Mouse (Mus musculus): ENCODE measurements around the gene B230217C12Rik. TPM values are rescaled to one million over a fixed set of nuclear protein-coding genes. Genes with fewer than 3 reads are reported as not detected.

B230217C12Rik gene
- polyA plus RNA-seq, 1 experiment from 2014 or later, result 5.5 TPM

- ATAC-seq (ENCODE audit: insufficient number of reproducible peaks, insufficient read depth, low FRiP score, low read depth), result no peak
- no peaks in the 10 kb centered on the region for H3K9me3 ChIP-seq (ENCODE audit: control insufficient read depth, low read length)
- no peak overlapping the region for H3K4me3 ChIP-seq (ENCODE audit: control insufficient read depth in 1 of 2, insufficient read depth in 1 of 2, low read depth in 1 of 2, low read length in 2 of 2)
- H3K4me1 ChIP-seq (ENCODE audit: control insufficient read depth in 2 of 2, insufficient read depth in 2 of 2, low read length in 2 of 2), result peaks cover 60 to 85% of the 10 kb centered on the region in 2 experiments
- no peaks in the 10 kb centered on the region for H3K27me3 ChIP-seq (ENCODE audit: control insufficient read depth, insufficient read depth, low read length)
- no peak overlapping the region for H3K4me2 ChIP-seq (ENCODE audit: low read length)
- H3K9ac ChIP-seq (ENCODE audit: low read length), result no peak overlapping the region; the same call in 1 of the 2 replicates
- peaks cover 55% of the 10 kb centered on the region for H3K36me3 ChIP-seq (ENCODE audit: control insufficient read depth, insufficient read depth, low read length)
- WGBS, result 73% methylated on average over 11 of the region's 11 CpGs
- 0 out of 4 replicates have a peak overlapping the region, but pooled peaks of 1 of the 2 experiments have one; percentile 20 for H3K27ac ChIP-seq (replicated peaks in 1 of 2; ENCODE audit: control insufficient read depth in 1 of 2, insufficient read depth in 1 of 2, low read depth in 2 of 2, low read length in 2 of 2)
These were observed 24.8 kb upstream of the B230217C12Rik start for GRCm38 (mm10) chr11:97815736-97816135.

- Histone ChIP-seq H3K9ac (ENCODE audit: low read length) (peak overlapping the region; percentile 5; the same call in 1 of the 2 replicates), H3K27ac (replicated peaks in 1 of 2; ENCODE audit: control insufficient read depth in 1 of 2, insufficient read depth in 1 of 2, low read depth in 2 of 2, low read length in 2 of 2) (0 out of 4 replicates have a peak overlapping the region, but pooled peaks of 1 of the 2 experiments have one; percentile 20), H3K4me1 (ENCODE audit: control insufficient read depth in 2 of 2, insufficient read depth in 2 of 2, low read length in 2 of 2) (peaks cover 62 to 85% of the 10 kb centered on the region in 2 experiments), H3K4me3 (ENCODE audit: control insufficient read depth in 1 of 2, insufficient read depth in 1 of 2, low read depth in 1 of 2, low read length in 2 of 2) (no peak overlapping the region), H3K36me3 (ENCODE audit: control insufficient read depth, insufficient read depth, low read length) (peaks cover 55% of the 10 kb centered on the region), H3K4me2 (ENCODE audit: low read length) (no peak overlapping the region), H3K27me3 (ENCODE audit: control insufficient read depth, insufficient read depth, low read length) (no peaks in the 10 kb centered on the region), H3K9me3 (ENCODE audit: control insufficient read depth, low read length) (no peaks in the 10 kb centered on the region)
- ATAC-seq (ENCODE audit: insufficient number of reproducible peaks, insufficient read depth, low FRiP score, low read depth), result no peak
- WGBS, result 57% methylated on average over 5 of the region's 5 CpGs
These were observed 24.4 kb upstream of the B230217C12Rik start for GRCm38 (mm10) chr11:97816176-97816575.

- Histone ChIP-seq H3K9ac (ENCODE audit: low read length) (no peak overlapping the region), H3K27ac (replicated peaks in 1 of 2; ENCODE audit: control insufficient read depth in 1 of 2, insufficient read depth in 1 of 2, low read depth in 2 of 2, low read length in 2 of 2) (peak overlapping the region; percentile 25 to 55), H3K27me3 (ENCODE audit: control insufficient read depth, insufficient read depth, low read length) (no peaks in the 10 kb centered on the region), H3K4me1 (ENCODE audit: control insufficient read depth in 2 of 2, insufficient read depth in 2 of 2, low read length in 2 of 2) (peaks cover 60 to 81% of the 10 kb centered on the region in 2 experiments), H3K4me3 (ENCODE audit: control insufficient read depth in 1 of 2, insufficient read depth in 1 of 2, low read depth in 1 of 2, low read length in 2 of 2) (no peak overlapping the region), H3K36me3 (ENCODE audit: control insufficient read depth, insufficient read depth, low read length) (peaks cover 55% of the 10 kb centered on the region), H3K9me3 (ENCODE audit: control insufficient read depth, low read length) (no peaks in the 10 kb centered on the region), H3K4me2 (ENCODE audit: low read length) (no peak overlapping the region)
- no peak for ATAC-seq (ENCODE audit: insufficient number of reproducible peaks, insufficient read depth, low FRiP score, low read depth)
- 43% methylated on average over 9 of the region's 9 CpGs for WGBS
These were observed 23.7 kb upstream of the B230217C12Rik start for GRCm38 (mm10) chr11:97816916-97817315.

GRCm38 (mm10) chr11:97817379-97817778, 23.2 kb upstream of the B230217C12Rik start:
- Histone ChIP-seq H3K4me2 (ENCODE audit: low read length) (no peak overlapping the region), H3K4me1 (ENCODE audit: control insufficient read depth in 2 of 2, insufficient read depth in 2 of 2, low read length in 2 of 2) (peaks cover 57 to 77% of the 10 kb centered on the region in 2 experiments)

GRCm38 (mm10) chr11:97818003-97818402, 22.6 kb upstream of the B230217C12Rik start:
- 46% methylated on average over 6 of the region's 6 CpGs for WGBS
- peak overlapping the region in 1 of 2 experiments; percentile 73; a peak in 2 of 4 replicates for H3K27ac ChIP-seq (replicated peaks in 1 of 2; ENCODE audit: control insufficient read depth in 1 of 2, insufficient read depth in 1 of 2, low read depth in 2 of 2, low read length in 2 of 2)
- H3K9ac ChIP-seq (ENCODE audit: low read length), result peak overlapping the region; percentile 57
- H3K9me3 ChIP-seq (ENCODE audit: control insufficient read depth, low read length), result no peaks in the 10 kb centered on the region
- no peak overlapping the region for H3K4me3 ChIP-seq (ENCODE audit: control insufficient read depth in 1 of 2, insufficient read depth in 1 of 2, low read depth in 1 of 2, low read length in 2 of 2)
- peaks cover 51 to 70% of the 10 kb centered on the region in 2 experiments for H3K4me1 ChIP-seq (ENCODE audit: control insufficient read depth in 2 of 2, insufficient read depth in 2 of 2, low read length in 2 of 2)
- no peak overlapping the region for H3K4me2 ChIP-seq (ENCODE audit: low read length)
- ATAC-seq (ENCODE audit: insufficient number of reproducible peaks, insufficient read depth, low FRiP score, low read depth), result no peak
- H3K27me3 ChIP-seq (ENCODE audit: control insufficient read depth, insufficient read depth, low read length), result no peaks in the 10 kb centered on the region
- peaks cover 58% of the 10 kb centered on the region for H3K36me3 ChIP-seq (ENCODE audit: control insufficient read depth, insufficient read depth, low read length)

More at GRCm38 (mm10) chr11:97817379-97817778, 23.2 kb upstream of the B230217C12Rik start:
- no peak overlapping the region; the same call in 1 of the 2 replicates for H3K9ac ChIP-seq (ENCODE audit: low read length)
- peak overlapping the region; percentile 43 to 55; a peak in 2 of 4 replicates for H3K27ac ChIP-seq (replicated peaks in 1 of 2; ENCODE audit: control insufficient read depth in 1 of 2, insufficient read depth in 1 of 2, low read depth in 2 of 2, low read length in 2 of 2)
- no peaks in the 10 kb centered on the region for H3K9me3 ChIP-seq (ENCODE audit: control insufficient read depth, low read length)
- no peak overlapping the region for H3K4me3 ChIP-seq (ENCODE audit: control insufficient read depth in 1 of 2, insufficient read depth in 1 of 2, low read depth in 1 of 2, low read length in 2 of 2)
- H3K27me3 ChIP-seq (ENCODE audit: control insufficient read depth, insufficient read depth, low read length), result no peaks in the 10 kb centered on the region
- 28% methylated on average over 5 of the region's 5 CpGs for WGBS
- peaks cover 54% of the 10 kb centered on the region for H3K36me3 ChIP-seq (ENCODE audit: control insufficient read depth, insufficient read depth, low read length)
- ATAC-seq (ENCODE audit: insufficient number of reproducible peaks, insufficient read depth, low FRiP score, low read depth), result no peak

- H3K36me3 ChIP-seq (ENCODE audit: control insufficient read depth, insufficient read depth, low read length), result peaks cover 59% of the 10 kb centered on the region
- peaks cover 48 to 65% of the 10 kb centered on the region in 2 experiments for H3K4me1 ChIP-seq (ENCODE audit: control insufficient read depth in 2 of 2, insufficient read depth in 2 of 2, low read length in 2 of 2)
- H3K27me3 ChIP-seq (ENCODE audit: control insufficient read depth, insufficient read depth, low read length), result no peaks in the 10 kb centered on the region
- ATAC-seq (ENCODE audit: insufficient number of reproducible peaks, insufficient read depth, low FRiP score, low read depth), result no peak
- no peak overlapping the region; the same call in 1 of the 2 replicates for H3K4me2 ChIP-seq (ENCODE audit: low read length)
- no peak overlapping the region for H3K4me3 ChIP-seq (ENCODE audit: control insufficient read depth in 1 of 2, insufficient read depth in 1 of 2, low read depth in 1 of 2, low read length in 2 of 2)
- H3K9me3 ChIP-seq (ENCODE audit: control insufficient read depth, low read length), result no peaks in the 10 kb centered on the region
- 16% methylated on average over 4 of the region's 4 CpGs for WGBS
- peak overlapping the region; percentile 51 to 73 for H3K27ac ChIP-seq (replicated peaks in 1 of 2; ENCODE audit: control insufficient read depth in 1 of 2, insufficient read depth in 1 of 2, low read depth in 2 of 2, low read length in 2 of 2)
- peak overlapping the region; percentile 57 for H3K9ac ChIP-seq (ENCODE audit: low read length)
These were observed 22.0 kb upstream of the B230217C12Rik start for GRCm38 (mm10) chr11:97818571-97818970.

GRCm38 (mm10) chr11:97819102-97819501, 21.5 kb upstream of the B230217C12Rik start:
- WGBS, result 54% methylated on average over 4 of the region's 4 CpGs
- no peak overlapping the region for H3K4me3 ChIP-seq (ENCODE audit: control insufficient read depth in 1 of 2, insufficient read depth in 1 of 2, low read depth in 1 of 2, low read length in 2 of 2)
- H3K9ac ChIP-seq (ENCODE audit: low read length), result peak overlapping the region; percentile 57; the same call in 1 of the 2 replicates
- H3K9me3 ChIP-seq (ENCODE audit: control insufficient read depth, low read length), result no peaks in the 10 kb centered on the region
- H3K4me2 ChIP-seq (ENCODE audit: low read length), result no peak overlapping the region
- no peaks in the 10 kb centered on the region for H3K27me3 ChIP-seq (ENCODE audit: control insufficient read depth, insufficient read depth, low read length)
- H3K4me1 ChIP-seq (ENCODE audit: control insufficient read depth in 2 of 2, insufficient read depth in 2 of 2, low read length in 2 of 2), result peaks cover 48 to 64% of the 10 kb centered on the region in 2 experiments
- peaks cover 58% of the 10 kb centered on the region for H3K36me3 ChIP-seq (ENCODE audit: control insufficient read depth, insufficient read depth, low read length)
- ATAC-seq (ENCODE audit: insufficient number of reproducible peaks, insufficient read depth, low FRiP score, low read depth), result no peak
- peak overlapping the region; percentile 51 to 73; a peak in 3 of 4 replicates for H3K27ac ChIP-seq (replicated peaks in 1 of 2; ENCODE audit: control insufficient read depth in 1 of 2, insufficient read depth in 1 of 2, low read depth in 2 of 2, low read length in 2 of 2)
